Mouse (Mus musculus): ENCODE results near the gene Cyp2j7.

DNA sequence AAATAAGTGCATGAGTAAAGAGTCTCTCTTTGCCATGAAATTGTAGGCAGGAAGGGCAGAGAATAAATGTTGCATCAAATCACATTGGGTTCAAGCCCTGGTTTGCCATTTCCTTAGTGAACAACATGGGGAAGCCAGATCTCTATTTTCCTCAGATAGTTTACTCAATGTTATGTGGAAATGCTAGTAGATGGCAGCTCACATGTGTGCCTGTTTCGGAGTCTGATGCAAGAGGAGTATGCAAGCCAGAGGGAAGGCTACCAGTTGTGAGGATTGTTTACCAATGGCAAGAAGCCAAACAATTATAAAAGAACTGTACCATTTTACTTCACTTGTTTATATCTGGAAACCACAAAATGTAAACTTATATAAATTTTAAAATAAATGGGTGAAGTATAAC lies 74.9 kb downstream of the Cyp2j7 start:
- TF ChIP-seq CTCF (IDR thresholded peaks at IDR 0.05; ENCODE audit: borderline replicate concordance, extremely low read depth, insufficient read depth, insufficient read length) (no peak), POLR2A (IDR thresholded peaks at IDR 0.05; ENCODE audit: borderline replicate concordance, extremely low read depth, insufficient read depth, insufficient read length, poor library complexity, severe bottlenecking) (no peak)
